Mouse (Mus musculus) MEL (cell line): ENCODE measurements around the gene Ctsg. TPM values are rescaled to one million over a fixed set of nuclear protein-coding genes. Genes with fewer than 3 reads are reported as not detected.
"Not testable (repeated sequence)": the region's sequence is repeated elsewhere in the genome, so short reads cannot be mapped to it uniquely, and the experiment has no call there.

Source experiments
- DNase-seq: peaks from one replicate; pipeline ENCODE4 v3.0.0; 2011; ENCODE audit warnings: low read depth, low spot score
- H3K27ac ChIP-seq: 2 replicates; pipeline ENCODE4 v1.5.1; 2012; ENCODE audit warnings: low read depth, mild to moderate bottlenecking, control low read depth, low read length, moderate library complexity; ENCODE audit not compliant: control insufficient read depth
- H3K27me3 ChIP-seq, 2 experiments: fragments of 150-350 bp in 1 of 2; sonication (generic) in 1 of 2; 2 replicates each; pipeline ENCODE4 v1.6.1; 2012; ENCODE audit warnings: low read length in 2 of 2, mild to moderate bottlenecking in 2 of 2, improper control_type of control experiment in 1 of 2, moderate library complexity in 1 of 2; ENCODE audit not compliant: insufficient read depth in 2 of 2, control insufficient read depth in 1 of 2
- H3K36me3 ChIP-seq, 2 experiments: 2 replicates each; pipeline ENCODE4 v1.6.1; 2012 to 2014; ENCODE audit warnings: low read length in 2 of 2, improper control_type of control experiment in 1 of 2, inconsistent platforms in 1 of 2, mild to moderate bottlenecking in 1 of 2; ENCODE audit not compliant: insufficient read depth in 2 of 2, control insufficient read depth in 1 of 2
- H3K4me1 ChIP-seq, 2 experiments: fragments of 150-350 bp in 1 of 2; sonication (generic) in 1 of 2; 2 replicates each; pipeline ENCODE4 v1.6.1; 2012; ENCODE audit warnings: low read length in 2 of 2, improper control_type of control experiment in 1 of 2, mild to moderate bottlenecking in 1 of 2; ENCODE audit not compliant: insufficient read depth in 2 of 2, control insufficient read depth in 1 of 2
- H3K4me3 ChIP-seq, 2 experiments: fragments of 150-350 bp in 1 of 2; sonication (generic) in 1 of 2; 2 replicates each; pipeline ENCODE4 v1.5.1; 2012; ENCODE audit warnings: low read depth in 2 of 2, low read length in 2 of 2, mild to moderate bottlenecking in 2 of 2, moderate library complexity in 2 of 2, control low read depth in 1 of 2, improper control_type of control experiment in 1 of 2; ENCODE audit not compliant: control insufficient read depth in 1 of 2, insufficient read depth in 1 of 2
- H3K79me2 ChIP-seq: 2 replicates; pipeline ENCODE4 v1.6.1; 2012; ENCODE audit warnings: mild to moderate bottlenecking, low read length, moderate library complexity; ENCODE audit not compliant: control insufficient read depth, poor library complexity, insufficient read depth
- H3K9ac ChIP-seq: 2 replicates; pipeline ENCODE4 v1.6.1; 2012; ENCODE audit warnings: low read depth, mild to moderate bottlenecking, control low read depth, low read length, moderate library complexity; ENCODE audit not compliant: control insufficient read depth, poor library complexity, severe bottlenecking
- H3K9me3 ChIP-seq: fragments of 150-350 bp; sonication (generic); replicated peaks from 2 replicates; pipeline ENCODE4 v1.6.1; 2012; ENCODE audit warnings: mild to moderate bottlenecking, low read length, improper control_type of control experiment, moderate library complexity; ENCODE audit not compliant: insufficient read depth
- CHD2 ChIP-seq: IDR thresholded peaks from 2 replicates; pipeline ENCODE4 v1.6.1; 2011; ENCODE audit warnings: low read length, improper control_type of control experiment
- EP300 ChIP-seq, 2 experiments: IDR thresholded peaks; 2 replicates each; pipeline ENCODE4 v1.6.1; 2011; ENCODE audit warnings: improper control_type of control experiment in 2 of 2, low read length in 2 of 2, low read depth in 1 of 2, mild to moderate bottlenecking in 1 of 2
- HCFC1 ChIP-seq: IDR thresholded peaks from 2 replicates; pipeline ENCODE4 v1.6.1; 2012; ENCODE audit warnings: low read depth, mild to moderate bottlenecking, inconsistent platforms, low read length, improper control_type of control experiment, moderate library complexity
- JUND ChIP-seq: IDR thresholded peaks from 2 replicates; pipeline ENCODE4 v1.6.1; 2011; ENCODE audit warnings: low read depth, mild to moderate bottlenecking, improper control_type of control experiment, low read length
- KAT2A ChIP-seq: conservative IDR thresholded peaks from 2 replicates; pipeline ENCODE4 v1.6.1; 2012; ENCODE audit warnings: low read depth, low read length, improper control_type of control experiment, inconsistent platforms
- MAZ ChIP-seq: IDR thresholded peaks from 2 replicates; pipeline ENCODE4 v1.6.1; 2012; ENCODE audit warnings: low read depth, mild to moderate bottlenecking, inconsistent platforms, low read length, improper control_type of control experiment
- MEF2A ChIP-seq: IDR thresholded peaks from 2 replicates; pipeline ENCODE4 v1.6.1; 2014; ENCODE audit warnings: low read depth, mild to moderate bottlenecking, inconsistent platforms, low read length, improper control_type of control experiment; ENCODE audit not compliant: poor library complexity, insufficient replicate concordance, severe bottlenecking; ENCODE audit errors: extremely low read depth
- MYC ChIP-seq: IDR thresholded peaks from 2 replicates; pipeline ENCODE4 v1.6.1; 2011; ENCODE audit warnings: low read depth, mild to moderate bottlenecking, low read length, improper control_type of control experiment, moderate library complexity
- NRF1 ChIP-seq: IDR thresholded peaks from 2 replicates; pipeline ENCODE4 v1.6.1; 2014; ENCODE audit warnings: low read depth, mild to moderate bottlenecking, inconsistent platforms, low read length, improper control_type of control experiment, moderate library complexity; ENCODE audit not compliant: poor library complexity, insufficient read depth, severe bottlenecking
- POLR2A ChIP-seq, 2 experiments: IDR thresholded peaks; 2 replicates each; pipeline ENCODE4 v1.6.1; 2011 to 2012; ENCODE audit warnings: low read length in 2 of 2, mild to moderate bottlenecking in 2 of 2, control low read depth in 1 of 2, improper control_type of control experiment in 1 of 2, low read depth in 1 of 2, moderate library complexity in 1 of 2; ENCODE audit not compliant: control insufficient read depth in 1 of 2, insufficient read depth in 1 of 2, poor library complexity in 1 of 2
- RCOR1 ChIP-seq: IDR thresholded peaks from 2 replicates; pipeline ENCODE4 v1.6.1; 2012; ENCODE audit warnings: low read depth, mild to moderate bottlenecking, inconsistent platforms, low read length, improper control_type of control experiment
- TCF12 ChIP-seq: IDR thresholded peaks from 2 replicates; pipeline ENCODE4 v1.6.1; 2014; ENCODE audit warnings: low read depth, mild to moderate bottlenecking, inconsistent platforms, low read length, improper control_type of control experiment, moderate library complexity
- UBTF ChIP-seq: IDR thresholded peaks from 2 replicates; pipeline ENCODE4 v1.6.1; 2012; ENCODE audit warnings: low read depth, mild to moderate bottlenecking, inconsistent platforms, low read length, improper control_type of control experiment, moderate library complexity, borderline replicate concordance; ENCODE audit not compliant: insufficient read depth
- USF1 ChIP-seq: IDR thresholded peaks from 2 replicates; pipeline ENCODE4 v1.6.1; 2014; ENCODE audit warnings: low read depth, mild to moderate bottlenecking, inconsistent platforms, low read length, improper control_type of control experiment, moderate library complexity
- polyA plus RNA-seq, 2 experiments: library from polyadenylated mRNA; stranded (reverse) in 1 of 2; unstranded in 1 of 2; fragments of >175 nt in 1 of 2; fragments of >200 nt in 1 of 2; gene quantifications; 2 replicates each; pipeline versions ENCODE4 v1.2.1 to v1.2.4; 2012; ENCODE audit warnings: low replicate concordance in 2 of 2, low read depth in 1 of 2; ENCODE audit not compliant: insufficient read length in 2 of 2, insufficient read depth in 1 of 2, missing spikeins in 1 of 2
- total RNA-seq: library from RNA; depleted of rRNA; stranded (reverse); fragments of 300-350 nt; gene quantifications from 2 replicates; pipeline ENCODE4 v1.2.3, GENCODE M21; 2012; rRNA removed

Gene Ctsg
- not detected in 2 replicates for total RNA-seq
- polyA plus RNA-seq: not detected

DNA sequence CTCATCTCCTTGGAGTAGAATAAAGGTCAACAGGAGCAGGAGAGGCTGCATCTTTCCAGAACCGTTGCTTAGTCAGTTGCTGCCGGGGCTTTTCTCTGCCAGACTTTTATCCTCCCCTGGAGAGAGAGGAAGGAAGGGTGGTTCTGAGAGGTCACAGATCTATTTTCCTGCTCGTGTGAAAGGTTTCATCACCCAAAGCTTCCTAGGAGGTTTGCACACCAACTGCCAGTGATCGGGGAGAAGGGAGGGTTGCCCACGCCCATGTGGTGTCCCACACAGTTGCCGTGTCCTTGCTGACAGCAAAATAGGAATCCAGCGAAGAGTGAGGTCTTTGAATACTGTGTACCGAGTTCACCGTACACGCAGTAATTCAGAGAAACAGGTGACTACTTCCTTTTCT is at the start of gene Ctsg:
Gene Ctsg (minus strand): TSS at position 189 of the 400 bp plus-strand sequence.
- Histone ChIP-seq H3K9ac (no peak within 1 kb of the TSS), H3K27ac (no peak within 1 kb of the TSS), H3K27me3 (peaks cover 1 to 5% of the 10 kb centered on the region in 2 experiments; a peak in 1 of 4 replicates), H3K79me2 (no peaks in the 10 kb centered on the region), H3K36me3 (no peaks in the 10 kb centered on the region), H3K9me3 (no peaks in the 10 kb centered on the region), H3K4me3 (no peak within 1 kb of the TSS), H3K4me1 (no peaks in the 10 kb centered on the region)
- no peak for DNase-seq
- no peak for TF ChIP-seq HCFC1
- no peak for TF ChIP-seq MEF2A
- no peak for TF ChIP-seq MAZ
- no peak for TF ChIP-seq NRF1
- TF ChIP-seq RCOR1: no peak
- no peak for TF ChIP-seq TCF12
- TF ChIP-seq KAT2A: no peak
- TF ChIP-seq USF1: no peak
- TF ChIP-seq EP300 (IDR thresholded peaks at IDR 0.05; ENCODE audit: low read depth in 1 of 2, low read length in 2 of 2): no peak
- no peak for TF ChIP-seq MYC
- no peak for TF ChIP-seq CHD2
- no peak for TF ChIP-seq POLR2A (IDR thresholded peaks at IDR 0.05; ENCODE audit: control insufficient read depth in 1 of 2, insufficient read depth in 1 of 2, low read depth in 1 of 2, low read length in 2 of 2, poor library complexity in 1 of 2)
- no peak for TF ChIP-seq UBTF
- TF ChIP-seq JUND: no peak

DNA sequence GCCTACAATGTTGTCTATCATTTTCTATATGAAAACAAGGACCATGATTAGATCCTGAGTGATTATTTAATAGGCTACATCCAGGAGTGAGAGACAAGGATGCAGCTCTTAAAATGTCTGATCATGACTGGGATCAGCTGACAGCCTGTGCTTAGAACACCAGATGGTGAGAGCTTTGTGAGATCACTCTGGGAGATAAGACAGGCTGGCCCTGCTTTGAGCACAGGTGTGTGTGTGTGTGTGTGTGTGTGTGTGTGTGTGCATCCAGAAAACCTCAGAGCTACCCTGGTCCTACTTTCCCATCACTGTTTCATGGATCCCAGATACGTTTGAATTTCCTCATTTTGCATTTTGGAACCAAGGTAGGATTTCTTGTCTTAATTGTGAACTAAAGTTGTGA is 31.3 kb upstream of the Ctsg start:
- H3K27me3 ChIP-seq, H3K27ac ChIP-seq, H3K4me3 ChIP-seq, DNase-seq, H3K4me1 ChIP-seq, H3K9me3 ChIP-seq, H3K9ac ChIP-seq, H3K79me2 ChIP-seq, H3K36me3 ChIP-seq: not testable (repeated sequence)

DNA sequence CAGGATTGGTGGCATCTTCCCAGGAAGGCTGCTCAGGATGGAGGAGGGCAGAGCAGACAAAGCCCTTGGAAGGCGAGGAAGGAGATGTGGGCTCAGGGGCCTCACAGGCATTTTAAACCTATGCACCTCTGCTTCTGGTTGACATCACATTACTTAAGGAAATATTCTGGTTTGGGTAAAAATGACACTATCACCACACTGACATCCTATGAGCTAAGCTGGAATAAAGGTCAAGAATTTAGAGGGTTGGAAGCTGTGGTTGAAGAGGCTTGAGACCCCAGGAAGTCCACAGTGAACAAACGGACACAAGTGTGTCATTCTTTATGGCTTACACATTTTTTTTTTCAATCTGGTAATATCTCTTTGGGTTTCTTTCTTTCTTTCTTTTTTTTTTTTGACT is 30.1 kb upstream of the Ctsg start, which contains the start of gene Gzmd:
Gene Gzmd (minus strand): TSS at position 101 of the 400 bp plus-strand sequence.
- not testable (repeated sequence) for H3K9ac ChIP-seq, H3K79me2 ChIP-seq, H3K27ac ChIP-seq, H3K27me3 ChIP-seq, H3K36me3 ChIP-seq, H3K4me3 ChIP-seq, H3K4me1 ChIP-seq, H3K9me3 ChIP-seq, DNase-seq
